Mouse (Mus musculus): ENCODE data around the gene Xlr4a.
"Not testable (repeated sequence)": the region's sequence is repeated elsewhere in the genome, so short reads cannot be mapped to it uniquely, and the experiment has no call there.

DNA sequence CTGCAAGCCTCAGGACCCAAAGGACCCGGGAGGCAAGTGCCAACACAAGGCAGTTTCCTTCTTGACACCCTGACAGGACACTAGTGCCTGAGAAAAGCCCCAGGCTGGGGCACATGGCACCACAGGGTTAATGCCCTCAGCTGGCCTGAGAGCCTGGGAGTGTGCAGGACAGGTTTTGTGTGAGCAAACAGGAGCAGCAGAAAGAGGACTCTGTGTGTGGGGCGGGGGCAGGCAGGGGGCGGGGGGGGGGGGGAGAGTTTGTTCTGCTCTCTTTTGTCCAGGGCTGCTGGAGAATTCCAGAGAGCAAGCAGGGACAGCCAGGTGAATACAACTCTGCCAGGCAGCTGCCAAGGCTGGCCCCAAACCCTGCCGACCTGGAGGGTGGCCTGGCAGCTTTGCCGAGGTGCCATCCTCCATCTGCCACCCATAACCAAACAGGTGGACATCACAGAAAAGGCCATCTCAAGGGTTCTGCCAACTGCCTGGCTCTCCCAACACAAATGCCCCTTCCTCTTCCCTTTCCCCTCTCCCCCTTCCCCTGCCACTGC, 15.4 kb downstream of the Xlr4a start:
- not testable (repeated sequence) for TF ChIP-seq CTCF, POLR2A (IDR thresholded peaks at IDR 0.05; ENCODE audit: insufficient read depth, low read depth, low read length)
